Mouse (Mus musculus) lung, postnatal 0 days (tissue): Measurements from ENCODE around the gene Cmah. TPM values are rescaled to one million over a fixed set of nuclear protein-coding genes. Genes with fewer than 3 reads are reported as not detected.
A peak's percentile ranks its signal among the peaks of the same experiment; 100 is the strongest.

Source experiments
- ATAC-seq: fragments of 200-750 bp; cut with Nextera tagmentation; 2 replicates; pipeline ENCODE4 v1.8.0; 2017; ENCODE audit warnings: moderate library complexity
- DNase-seq: peaks from one replicate; pipeline ENCODE4 v3.0.0-alpha.2; 2016; ENCODE audit warnings: low spot score
- H3K27ac ChIP-seq: fragments of 300-500 bp; sonication (generic); 2 replicates; pipeline ENCODE4 v1.5.1; 2014; ENCODE audit warnings: antibody characterized with exemption, mild to moderate bottlenecking, low read length, mixed read lengths
- H3K27me3 ChIP-seq: fragments of 300-500 bp; sonication (generic); replicated peaks from 2 replicates; pipeline ENCODE4 v1.6.1; 2014; ENCODE audit warnings: low read length, mixed read lengths; ENCODE audit not compliant: insufficient read depth
- H3K36me3 ChIP-seq: fragments of 300-500 bp; sonication (generic); 2 replicates; pipeline ENCODE4 v1.6.1; 2014; ENCODE audit warnings: low read length, mixed read lengths; ENCODE audit not compliant: insufficient read depth
- H3K4me1 ChIP-seq: fragments of 300-500 bp; sonication (generic); 2 replicates; pipeline ENCODE4 v1.6.1; 2014; ENCODE audit warnings: antibody characterized with exemption, low read depth, low read length, mixed read lengths; ENCODE audit not compliant: insufficient read depth
- H3K4me2 ChIP-seq: fragments of 300-500 bp; sonication (generic); replicated peaks from 2 replicates; pipeline ENCODE4 v1.6.1; 2014; ENCODE audit warnings: low read depth, mild to moderate bottlenecking, low read length, moderate library complexity, mixed read lengths
- H3K4me3 ChIP-seq: fragments of 300-500 bp; sonication (generic); 2 replicates; pipeline ENCODE4 v1.5.1; 2014; ENCODE audit warnings: low read depth, low read length
- H3K9ac ChIP-seq: fragments of 300-500 bp; sonication (generic); replicated peaks from 2 replicates; pipeline ENCODE4 v1.6.1; 2014; ENCODE audit warnings: low read depth, mild to moderate bottlenecking
- H3K9me3 ChIP-seq: fragments of 300-500 bp; sonication (generic); 2 replicates; pipeline ENCODE4 v1.6.1; 2016; ENCODE audit warnings: low read length, mixed read lengths
- CTCF ChIP-seq: IDR thresholded peaks from 2 replicates; pipeline ENCODE4 v1.5.1; 2016; ENCODE audit warnings: antibody characterized with exemption, mild to moderate bottlenecking
- EP300 ChIP-seq: IDR thresholded peaks from 2 replicates; pipeline ENCODE4 v1.6.1; 2016; ENCODE audit warnings: antibody characterized with exemption, mild to moderate bottlenecking, control low read depth
- WGBS: fragments of 180-500 bp; shearing (Covaris S2); extraction: QIAGEN DNeasy Blood & Tissue Kit; methylation state at CpG from one replicate; pipeline ENCODE4 v1.1.7; 2014; 5-methylcytosine and 5-hydroxymethylcytosine counted together
- polyA plus RNA-seq: library from polyadenylated mRNA; unstranded; fragments of >200 nt; fragmentation: Nextera tagmentation; extraction: Ambion mirVana; gene quantifications from 2 replicates; pipeline ENCODE4 v1.2.1, GENCODE M21; 2015

Gene Cmah
- polyA plus RNA-seq, 1 experiment from 2014 or later, result 0.74 TPM

- Histone ChIP-seq H3K9ac (no peak overlapping the region), H3K36me3 (no peaks in the 10 kb centered on the region), H3K27ac (no peak overlapping the region), H3K4me3 (no peak overlapping the region), H3K4me1 (no peaks in the 10 kb centered on the region), H3K27me3 (no peaks in the 10 kb centered on the region), H3K4me2 (no peak overlapping the region), H3K9me3 (no peaks in the 10 kb centered on the region)
- 75% methylated on average over 4 of the region's 4 CpGs for WGBS
- no peak for ATAC-seq
- TF ChIP-seq CTCF (no peak), EP300 (no peak)
- no peak for DNase-seq
Measured at GRCm38 (mm10) chr13:24305486-24305885, 21.7 kb upstream of the Cmah start.

DNA sequence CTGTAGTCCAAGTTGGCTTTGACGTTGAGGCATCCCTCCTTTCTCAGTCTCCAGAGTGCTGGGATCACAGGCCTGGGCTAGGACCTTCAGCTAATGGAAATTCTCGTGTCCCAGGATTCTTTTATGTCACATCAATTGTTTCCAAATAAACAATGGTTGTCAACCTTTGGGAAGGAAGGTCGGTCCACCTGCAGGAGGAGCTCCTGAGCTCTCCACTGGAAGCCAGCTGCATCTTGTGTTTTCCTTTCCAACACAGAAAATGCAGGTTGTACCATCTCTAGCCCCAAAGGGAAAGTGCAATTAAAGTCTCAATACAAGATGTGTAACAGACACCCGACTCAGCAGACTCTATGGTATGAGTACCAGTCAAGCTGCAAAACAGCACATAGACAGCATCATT lies 21.0 kb upstream of the Cmah start:
- H3K4me3 ChIP-seq, result no peak overlapping the region
- no peak overlapping the region for H3K4me2 ChIP-seq
- DNase-seq (no peak), ATAC-seq (no peak)
- H3K9me3 ChIP-seq, result no peaks in the 10 kb centered on the region
- 40% methylated on average over 4 of the region's 4 CpGs for WGBS
- TF ChIP-seq CTCF, result peak; percentile 45
- no peak for TF ChIP-seq EP300
- no peaks in the 10 kb centered on the region for H3K36me3 ChIP-seq
- H3K27ac ChIP-seq, result no peak overlapping the region
- no peaks in the 10 kb centered on the region for H3K27me3 ChIP-seq
- no peak overlapping the region for H3K9ac ChIP-seq
- H3K4me1 ChIP-seq, result no peaks in the 10 kb centered on the region

DNA sequence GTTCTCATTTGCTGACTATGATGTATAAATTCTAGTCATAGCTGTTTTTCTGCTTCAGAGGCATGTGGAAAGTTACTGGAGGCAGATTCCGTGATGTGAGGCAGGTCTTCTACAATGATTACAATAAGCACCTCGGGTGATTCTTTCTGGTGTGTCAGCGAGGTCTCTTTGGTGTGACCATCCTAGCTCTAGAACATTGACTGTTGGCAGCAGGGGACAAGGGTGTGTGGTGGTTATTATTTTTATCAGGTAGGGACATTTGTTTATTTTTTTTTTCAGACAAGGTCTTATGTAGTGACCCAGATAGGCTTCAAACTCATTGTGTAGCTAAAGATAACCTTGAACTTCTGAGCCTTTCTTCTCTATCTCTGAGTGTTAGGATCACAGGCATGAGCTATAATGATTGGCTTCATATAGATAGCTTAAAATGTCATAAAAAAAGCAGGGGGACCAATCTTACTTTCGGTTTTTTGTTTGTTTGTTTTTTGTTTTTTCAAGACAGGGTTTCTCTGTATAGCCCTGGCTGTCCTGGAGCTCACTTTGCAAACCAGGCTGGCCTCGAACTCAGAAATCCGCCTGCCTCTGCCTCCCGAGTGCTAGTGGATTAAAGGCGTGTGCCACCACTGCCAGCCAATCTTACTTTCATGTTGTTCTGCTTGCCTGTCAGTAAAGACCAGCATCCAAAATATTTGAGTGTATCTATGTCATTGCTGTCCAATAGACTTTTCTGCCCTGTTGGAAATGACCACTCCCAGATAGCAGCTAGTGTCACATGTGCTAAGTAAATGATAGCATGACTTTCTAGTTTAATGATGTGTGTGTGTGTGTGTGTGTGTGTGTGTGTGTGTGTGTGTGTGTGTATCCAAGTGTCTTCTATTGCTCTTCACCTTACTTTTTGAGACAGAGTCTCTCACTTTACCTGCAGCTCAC lies 15.9 kb upstream of the Cmah start:
- H3K27me3 ChIP-seq, result no peaks in the 10 kb centered on the region
- no peak overlapping the region for H3K4me3 ChIP-seq
- ATAC-seq, result no peak
- no peak overlapping the region for H3K27ac ChIP-seq
- WGBS, result 84% methylated on average over 8 of the region's 8 CpGs
- no peaks in the 10 kb centered on the region for H3K9me3 ChIP-seq
- H3K36me3 ChIP-seq, result no peaks in the 10 kb centered on the region
- no peak for DNase-seq
- TF ChIP-seq EP300, result no peak
- no peak for TF ChIP-seq CTCF
- no peak overlapping the region for H3K9ac ChIP-seq
- no peak overlapping the region for H3K4me2 ChIP-seq
- no peaks in the 10 kb centered on the region for H3K4me1 ChIP-seq

GRCm38 (mm10) chr13:24316563-24316962 lies 10.6 kb upstream of the Cmah start:
- TF ChIP-seq CTCF, result no peak
- TF ChIP-seq EP300, result no peak

GRCm38 (mm10) chr13:24318618-24319017 lies 8.6 kb upstream of the Cmah start:
- 11% methylated on average over 4 of the region's 4 CpGs for WGBS

More at GRCm38 (mm10) chr13:24316563-24316962, 10.6 kb upstream of the Cmah start:
- Histone ChIP-seq H3K36me3 (no peaks in the 10 kb centered on the region), H3K4me1 (no peaks in the 10 kb centered on the region), H3K4me3 (no peak overlapping the region), H3K4me2 (no peak overlapping the region), H3K9ac (no peak overlapping the region), H3K27ac (no peak overlapping the region), H3K9me3 (no peaks in the 10 kb centered on the region), H3K27me3 (no peaks in the 10 kb centered on the region)
- 51% methylated on average over 3 of the region's 3 CpGs for WGBS
- DNase-seq (no peak), ATAC-seq (no peak)

GRCm38 (mm10) chr13:24321313-24321712 lies 5.9 kb upstream of the Cmah start:
- 73% methylated on average over 6 of the region's 6 CpGs for WGBS
- no peak for ATAC-seq
- Histone ChIP-seq H3K4me2 (no peak overlapping the region), H3K27ac (no peak overlapping the region), H3K9me3 (no peaks in the 10 kb centered on the region), H3K4me1 (no peaks in the 10 kb centered on the region), H3K4me3 (no peak overlapping the region), H3K36me3 (no peaks in the 10 kb centered on the region), H3K9ac (no peak overlapping the region), H3K27me3 (no peaks in the 10 kb centered on the region)
- TF ChIP-seq EP300 (no peak), CTCF (no peak)
- DNase-seq, result no peak

More at GRCm38 (mm10) chr13:24318618-24319017, 8.6 kb upstream of the Cmah start:
- Histone ChIP-seq H3K4me2 (no peak overlapping the region), H3K27ac (no peak overlapping the region), H3K9me3 (no peaks in the 10 kb centered on the region), H3K27me3 (no peaks in the 10 kb centered on the region), H3K4me1 (no peaks in the 10 kb centered on the region), H3K36me3 (no peaks in the 10 kb centered on the region), H3K9ac (no peak overlapping the region), H3K4me3 (no peak overlapping the region)
- TF ChIP-seq CTCF, result peak; percentile 74
- TF ChIP-seq EP300, result no peak
- ATAC-seq (no peak), DNase-seq (peak; percentile 63)
